ENCODE assay signal across 8 mouse cellular contexts in genomic region chr2:155135092-155135491, GRCm38 (mm10). TPM values are rescaled to one million over a fixed set of nuclear protein-coding genes. Genes with fewer than 3 reads are reported as not detected.
A peak's percentile ranks its signal among the peaks of the same experiment; 100 is the strongest.
DNase-seq lines count a peak whose midpoint lies in the region; ATAC-seq and TF ChIP-seq lines count a peak whose summit lies in the region.

No protein-coding gene starts in this region.

- H3K9me3 ChIP-seq in forebrain, postnatal 0 days (ENCODE audit: low read length), result no peaks in the 10 kb centered on the region
- no peaks in the 10 kb centered on the region for H3K9me3 ChIP-seq in limb, embryonic 13.5 days

- no peak for TF ChIP-seq EP300 in heart, adult 2 months (IDR thresholded peaks at IDR 0.05; ENCODE audit: insufficient read depth, low read depth, low read length)

- ATAC-seq in forebrain, postnatal 0 days, result no peak
- no peak for ATAC-seq in limb, embryonic 13.5 days (ENCODE audit: low FRiP score, low read depth)

- H3K9ac ChIP-seq in heart, adult 2 months (ENCODE audit: low read depth, low read length), result peak overlapping the region; percentile 30; the same call in 1 of the 2 replicates
- H3K9ac ChIP-seq in forebrain, postnatal 0 days, result no peak overlapping the region
- no peak overlapping the region for H3K9ac ChIP-seq in limb, embryonic 13.5 days

- H3K27ac ChIP-seq in heart, adult 2 months, result no peak overlapping the region; the same call in 1 of the 2 replicates
- no peak overlapping the region for H3K27ac ChIP-seq in forebrain, postnatal 0 days (ENCODE audit: low read depth, low read length)
- no peak overlapping the region for H3K27ac ChIP-seq in limb, embryonic 13.5 days

- H3K4me3 ChIP-seq in heart, adult 2 months, result no peak overlapping the region; the same call in 1 of the 2 replicates
- no peak overlapping the region for H3K4me3 ChIP-seq in forebrain, postnatal 0 days (ENCODE audit: low read depth, low read length)
- H3K4me3 ChIP-seq in limb, embryonic 13.5 days, result peak overlapping the region; percentile 5
- H3K4me3 ChIP-seq in myocyte, result peak overlapping the region; percentile 70

- H3K4me1 ChIP-seq in heart, adult 2 months (ENCODE audit: control insufficient read depth, insufficient read depth, low read length), result peaks cover 10% of the 10 kb centered on the region
- peaks cover 19% of the 10 kb centered on the region for H3K4me1 ChIP-seq in forebrain, postnatal 0 days (ENCODE audit: insufficient read depth)
- H3K4me1 ChIP-seq in limb, embryonic 13.5 days, result peaks cover 24% of the 10 kb centered on the region

- no peak for TF ChIP-seq CTCF in heart, adult 2 months (IDR thresholded peaks at IDR 0.05)
- no peak for TF ChIP-seq CTCF in forebrain, postnatal 0 days (IDR thresholded peaks at IDR 0.05; ENCODE audit: low read depth)

- WGBS in heart, adult 2 months, result 36% methylated on average over 4 of the region's 4 CpGs
- WGBS in forebrain, postnatal 0 days, result 76% methylated on average over 4 of the region's 4 CpGs
- WGBS in limb, embryonic 13.5 days, result 67% methylated on average over 4 of the region's 4 CpGs

- no peak for TF ChIP-seq POLR2A in heart, adult 2 months (IDR thresholded peaks at IDR 0.05; ENCODE audit: insufficient read depth, low read depth, low read length)
- TF ChIP-seq POLR2A in myocyte (IDR thresholded peaks at IDR 0.05; ENCODE audit: insufficient read length, low read depth), result no peak

- peaks cover 21% of the 10 kb centered on the region for H3K36me3 ChIP-seq in heart, adult 2 months (ENCODE audit: control insufficient read depth, insufficient read depth, low read length)
- H3K36me3 ChIP-seq in forebrain, postnatal 0 days (ENCODE audit: insufficient read depth), result peaks cover 10% of the 10 kb centered on the region
- H3K36me3 ChIP-seq in limb, embryonic 13.5 days, result peaks cover 22% of the 10 kb centered on the region
- no peaks in the 10 kb centered on the region for H3K36me3 ChIP-seq in myocyte (ENCODE audit: control insufficient read depth, insufficient read depth)

- H3K4me2 ChIP-seq in forebrain, postnatal 0 days (ENCODE audit: low read depth), result peak overlapping the region; percentile 68; the same call in 1 of the 2 replicates
- peak overlapping the region; percentile 80 for H3K4me2 ChIP-seq in limb, embryonic 13.5 days (replicated peaks)
- peak overlapping the region; percentile 84 for H3K4me2 ChIP-seq in myocyte (ENCODE audit: low read depth)

- no peak overlapping the region for H3ac ChIP-seq in myocyte (ENCODE audit: control insufficient read depth, insufficient read length)

- intact Hi-C loops in heart, adult 2 months (cut with DNase I), result no loop called here
- intact Hi-C loops in gastrocnemius, postnatal 36 days (cut with DNase I), result no loop called here

- H3K27me3 ChIP-seq in heart, adult 2 months (ENCODE audit: control insufficient read depth, insufficient read depth, low read length), result no peaks in the 10 kb centered on the region
- H3K27me3 ChIP-seq in forebrain, postnatal 0 days (ENCODE audit: insufficient read depth, low read length), result no peaks in the 10 kb centered on the region
- H3K27me3 ChIP-seq in limb, embryonic 13.5 days, result no peaks in the 10 kb centered on the region
- H3K27me3 ChIP-seq in myocyte (ENCODE audit: control insufficient read depth, insufficient read depth, insufficient read length), result no peaks in the 10 kb centered on the region

- DNase-seq in heart, adult 2 months, result peak in 1 of 2 experiments; percentile 7
- no peak for DNase-seq in heart, postnatal 4 days
- no peak for DNase-seq in forebrain, postnatal 0 days
- DNase-seq in left cerebral cortex, adult 9 months (ENCODE audit: low spot score in 2 of 2), result no peak
- DNase-seq in cerebellum, adult 11 months, result no peak
- DNase-seq in gastrocnemius, postnatal 36 days, result no peak

- peaks cover 8% of the 10 kb centered on the region for H3K79me2 ChIP-seq in heart, adult 2 months (replicated peaks; ENCODE audit: control insufficient read depth, insufficient read depth, low read length)
- peaks cover 42% of the 10 kb centered on the region for H3K79me2 ChIP-seq in myocyte (ENCODE audit: control insufficient read depth, insufficient read depth)

TF ChIP-seq in myocyte, 11 proteins besides CTCF, POLR2A, EP300 and RAD21:
- TF ChIP-seq E2F4 (IDR thresholded peaks at IDR 0.05; ENCODE audit: insufficient read depth) (no peak), TCF3 (IDR thresholded peaks at IDR 0.05; ENCODE audit: insufficient read length, low read depth) (no peak), SRF (IDR thresholded peaks at IDR 0.05; ENCODE audit: control insufficient read depth, insufficient read length, low read depth) (no peak), MAX (IDR thresholded peaks at IDR 0.05; ENCODE audit: low read depth) (no peak), CEBPB (IDR thresholded peaks at IDR 0.05; ENCODE audit: insufficient read depth, poor library complexity, severe bottlenecking) (no peak), MYOG (IDR thresholded peaks at IDR 0.05; ENCODE audit: control insufficient read depth in 1 of 3, insufficient read depth in 1 of 3, insufficient read length in 2 of 3, low read depth in 2 of 3) (no peak), POLR2AphosphoS2 (IDR thresholded peaks at IDR 0.05; ENCODE audit: insufficient read length, low read depth) (no peak), MYOD1 (IDR thresholded peaks at IDR 0.05; ENCODE audit: control insufficient read depth in 1 of 3, insufficient read length in 2 of 3, low read depth in 2 of 3) (no peak), REST (IDR thresholded peaks at IDR 0.05; ENCODE audit: insufficient read depth, insufficient read length) (no peak), USF1 (IDR thresholded peaks at IDR 0.05; ENCODE audit: low read depth) (no peak), TCF12 (IDR thresholded peaks at IDR 0.05; ENCODE audit: insufficient read depth, poor library complexity, severe bottlenecking) (no peak)
TF ChIP-seq in myocyte: peak in this region for 0.

RNA-seq across cellular contexts. Expression of gene Itch, which starts 1.8 kb away (rescaled TPM):
- total RNA-seq in heart, adult 2 months (2021), result 10 to 100 TPM; 26.4 to 26.8 TPM
- polyA plus RNA-seq in heart, adult 2 months (2012; rRNA removed), result 6.9 and 10.5 TPM in 2 replicates
- 10 to 100 TPM; 36.5 to 38.0 TPM for total RNA-seq in heart, postnatal 4 days (2021)
- total RNA-seq in forebrain, postnatal 0 days (2014; rRNA removed), result 45.7 and 49.5 TPM in 2 replicates
- polyA plus RNA-seq in forebrain, postnatal 0 days (2015; fragmentation: Nextera tagmentation; extraction: Ambion mirVana), result 10.0 and 17.4 TPM in 2 replicates
- 68.3 and 71.2 TPM in 2 replicates for polyA plus RNA-seq in limb, embryonic 13.5 days (2015; fragmentation: Nextera tagmentation; extraction: Ambion mirVana)
- polyA plus RNA-seq in myocyte (2012; fragmentation: generic; extraction: Trizol), result 8.8 TPM
- total RNA-seq in gastrocnemius, postnatal 36 days (2021), result 10 to 100 TPM; 17.2 to 19.3 TPM

Comparison
In these comparisons a context has a peak if more than half of its experiments do, and no peak if none do; other contexts are left out.
1. H3K4me3 ChIP-seq: peak in limb, embryonic 13.5 days (single experiment) and myocyte (single experiment); none in heart, adult 2 months (single experiment) and forebrain, postnatal 0 days (single experiment).
2. Peak in every context shown above with its lines, with median percentiles within 50 percentile points of each other: H3K4me2 ChIP-seq.